Mouse (Mus musculus): ENCODE measurements around the gene Vmn2r92.
"Not testable (repeated sequence)": the region's sequence is repeated elsewhere in the genome, so short reads cannot be mapped to it uniquely, and the experiment has no call there.

Gene Vmn2r92

GRCm38 (mm10) chr17:18151587-18151986, at the start of gene Vmn2r92:
TSS of gene Vmn2r92 (plus strand) at chr17:18151887.
- not testable (repeated sequence) for DNase-seq

GRCm38 (mm10) chr17:18102265-18102664, 49.4 kb upstream of the Vmn2r92 start:
- DNase-seq: not testable (repeated sequence)

GRCm38 (mm10) chr17:18161194-18161593, 9.5 kb downstream of the Vmn2r92 start:
- DNase-seq: not testable (repeated sequence)

GRCm38 (mm10) chr17:18189732-18190131, 38.0 kb downstream of the Vmn2r92 start:
- DNase-seq: no peak

GRCm38 (mm10) chr17:18221300-18221699, 69.6 kb downstream of the Vmn2r92 start:
- no peak for DNase-seq

- DNase-seq: no peak
Observed at GRCm38 (mm10) chr17:18231996-18232395, 80.3 kb downstream of the Vmn2r92 start.

- no peak for DNase-seq
Observed at GRCm38 (mm10) chr17:18236931-18237330, 85.2 kb downstream of the Vmn2r92 start.

All from thymus, adult 18-20 months (tissue).